8 mouse cellular contexts compared by ENCODE assay signal in the genomic region with DNA sequence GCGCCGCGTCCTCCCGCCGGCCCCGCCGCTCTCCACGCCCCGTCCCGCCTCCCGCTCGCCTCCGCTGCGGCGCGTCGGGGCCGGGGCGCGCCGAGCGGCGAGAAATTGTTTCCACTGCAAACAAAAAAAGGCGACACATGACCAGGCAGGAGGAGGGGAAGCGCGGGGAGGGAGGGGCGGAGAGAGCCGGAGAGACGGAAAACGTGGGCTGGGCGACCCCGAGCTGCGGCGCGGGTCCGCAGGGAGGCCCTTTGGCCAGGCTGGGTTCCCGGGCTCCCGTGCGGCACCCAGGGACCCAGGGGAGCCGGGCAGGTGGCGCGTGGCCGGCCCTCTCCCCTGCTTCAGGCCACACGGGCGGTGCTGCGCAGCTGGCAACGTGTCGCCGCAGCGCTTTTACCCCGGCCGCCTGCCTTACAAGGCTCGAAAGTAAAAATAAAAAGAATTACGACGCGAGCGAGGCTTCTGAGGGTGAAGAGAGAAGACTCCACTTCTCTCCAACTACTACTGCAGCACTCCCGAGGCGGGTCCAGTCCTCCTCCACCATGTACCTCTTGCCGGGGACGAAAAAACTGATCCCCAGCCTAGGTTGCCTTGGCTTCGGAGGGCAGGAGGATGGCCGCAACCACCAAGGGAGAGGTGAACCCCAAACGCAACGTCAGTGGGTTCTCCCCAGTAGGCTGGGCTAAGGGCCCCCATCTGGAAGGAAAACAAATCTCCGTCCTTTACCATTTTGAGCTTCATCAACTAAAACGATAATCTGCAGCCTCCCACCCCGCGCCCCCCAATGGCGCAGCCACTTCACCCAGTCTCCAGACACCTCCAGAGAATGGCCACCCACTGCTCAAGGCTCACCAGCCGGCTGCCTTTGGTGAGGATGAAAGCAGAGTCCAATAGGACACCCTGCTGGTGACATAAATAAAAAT.
A peak's percentile ranks its signal among the peaks of the same experiment; 100 is the strongest.
DNase-seq lines count a peak whose midpoint lies in the region; ATAC-seq lines count a peak whose summit lies in the region.

No protein-coding gene starts in this region.

- no peaks in the 10 kb centered on the region for H3K27me3 ChIP-seq in megakaryocyte, embryonic 14.5 days (replicated peaks)

- peak; percentile 50 for ATAC-seq in common myeloid progenitor, adult 5-6 weeks (replicated peaks; ENCODE audit: low read depth, poor library complexity, severe bottlenecking)

- H3K4me3 ChIP-seq in megakaryocyte, embryonic 14.5 days (replicated peaks), result peak overlapping the region; percentile 98

- peaks cover 53% of the 10 kb centered on the region for H3K4me1 ChIP-seq in megakaryocyte, embryonic 14.5 days

- H3K36me3 ChIP-seq in megakaryocyte, embryonic 14.5 days (replicated peaks; ENCODE audit: low read length), result peaks cover 7% of the 10 kb centered on the region

- DNase-seq in ZHBTc4 (ENCODE audit: low read depth, low spot score), result peak; percentile 95
- peak; percentile 75 to 79 for DNase-seq in gastrocnemius, adult 8-10 months (ENCODE audit: low spot score in 2 of 2)
- DNase-seq in hindlimb bud, embryonic 11.5 days (ENCODE audit: extremely low spot score, low read depth, low spot score), result peak; percentile 73
- DNase-seq in left cerebral cortex, adult 8-10 months (ENCODE audit: low spot score in 2 of 2), result peak; percentile 54 to 73
- peak; percentile 73 to 77 for DNase-seq in right cerebral cortex, adult 2 months (ENCODE audit: low spot score in 2 of 2)
- DNase-seq in urinary bladder, postnatal 10 days (ENCODE audit: low spot score), result peak; percentile 46

- H3K9me3 ChIP-seq in megakaryocyte, embryonic 14.5 days, result no peaks in the 10 kb centered on the region

Comparison
In these comparisons a context has a peak if more than half of its experiments do, and no peak if none do; other contexts are left out.
1. Peak in every context shown above with its lines: DNase-seq, ATAC-seq and H3K4me3 ChIP-seq.